Mouse (Mus musculus) mature B cell (primary cell): Measurements from ENCODE around the gene Myf6.

Experiments used
- in situ Hi-C: fragments of 300-500 bp; cut with MboI; formaldehyde crosslinking; loops from 2 replicates; pipeline ENCODE4 v1.14.3; 2019

Gene Myf6

GRCm38 (mm10) chr10:107494568-107494967 lies at the start of gene Myf6:
Myf6 (minus strand) TSS chr10:107494737.
- in situ Hi-C loops, result no loop called here

DNA sequence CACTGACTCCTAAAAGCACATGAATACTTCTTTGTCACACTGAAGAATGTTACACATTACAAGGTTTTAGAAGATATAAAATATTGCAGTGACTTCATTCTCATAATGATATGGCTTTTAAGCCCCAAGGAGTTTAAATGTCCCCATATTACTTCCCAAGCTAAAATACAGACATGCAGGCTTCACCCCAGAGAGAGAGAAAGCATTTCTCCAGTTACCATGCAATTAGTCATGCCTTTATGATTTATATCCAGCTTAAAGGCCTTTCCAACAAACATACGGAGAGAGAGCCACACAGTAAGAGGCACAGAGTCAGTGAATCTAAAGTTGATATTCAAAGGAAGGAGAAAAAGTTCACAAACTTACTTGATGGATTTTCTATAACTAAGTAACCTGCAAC lies 48.5 kb upstream of the Myf6 start:
- in situ Hi-C loops, result no loop called here

DNA sequence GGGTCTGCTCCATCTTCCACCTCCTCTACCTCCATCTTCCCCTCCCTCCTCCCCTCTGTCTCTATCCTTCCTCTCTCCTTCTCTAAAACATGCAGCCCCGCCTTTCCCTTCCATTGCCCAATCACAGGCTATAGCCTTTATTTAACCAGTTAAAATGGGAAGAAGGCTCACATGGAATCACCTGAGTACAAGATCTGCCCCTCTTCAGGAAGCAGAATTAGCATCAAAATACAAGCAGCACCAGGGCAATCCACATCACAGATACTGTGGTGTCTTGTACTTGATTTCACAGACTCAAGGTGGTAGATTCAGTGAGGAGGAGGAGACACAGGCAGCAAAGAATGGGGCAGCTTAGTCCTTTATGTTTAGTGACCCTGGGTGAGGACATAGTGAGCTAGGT lies 34.2 kb upstream of the Myf6 start:
- in situ Hi-C loops, result no loop called here

DNA sequence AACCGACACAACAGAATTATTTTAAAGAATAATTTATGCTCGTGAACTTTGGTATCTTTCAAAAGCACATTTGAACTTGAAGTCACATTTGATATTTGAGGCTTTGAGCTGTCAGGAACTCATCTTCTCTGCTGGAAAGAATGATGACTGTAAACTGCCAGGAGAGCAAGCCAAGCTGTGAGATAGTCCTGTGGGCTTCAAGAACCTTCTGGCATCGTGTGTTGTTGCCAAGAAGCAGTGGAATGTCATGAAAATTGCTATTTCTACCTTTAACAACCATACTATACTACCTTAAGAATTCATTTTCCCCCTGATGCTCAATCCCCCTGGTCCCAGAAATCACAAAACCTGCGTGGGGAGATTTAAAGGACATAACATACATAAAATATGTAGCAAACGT lies 24.7 kb upstream of the Myf6 start:
- in situ Hi-C loops, result no loop called here

- in situ Hi-C loops, result no loop called here
Observed at GRCm38 (mm10) chr10:107516641-107517040, 22.1 kb upstream of the Myf6 start.

- in situ Hi-C loops, result no loop called here
Observed at GRCm38 (mm10) chr10:107514735-107515134, 20.2 kb upstream of the Myf6 start.

DNA sequence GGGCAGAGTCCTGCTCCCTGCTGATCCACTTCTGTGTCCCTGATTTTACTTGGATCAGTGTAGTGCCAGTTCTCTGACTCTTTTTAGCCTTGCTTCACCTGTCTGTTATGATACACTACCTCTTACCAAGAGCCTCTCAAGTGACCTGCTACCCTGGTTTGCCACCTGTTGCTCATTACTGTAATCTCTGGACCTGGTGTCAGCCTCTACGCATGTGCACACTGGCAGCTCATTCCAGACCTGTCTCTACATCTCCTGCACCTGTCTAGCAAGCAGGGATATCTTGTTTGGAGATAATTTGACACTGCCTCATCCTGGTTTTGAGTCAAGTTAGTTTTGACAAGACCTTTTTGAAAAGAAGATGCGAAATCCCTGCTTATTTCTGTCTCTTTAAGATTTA lies 11.9 kb upstream of the Myf6 start:
- in situ Hi-C loops, result no loop called here

DNA sequence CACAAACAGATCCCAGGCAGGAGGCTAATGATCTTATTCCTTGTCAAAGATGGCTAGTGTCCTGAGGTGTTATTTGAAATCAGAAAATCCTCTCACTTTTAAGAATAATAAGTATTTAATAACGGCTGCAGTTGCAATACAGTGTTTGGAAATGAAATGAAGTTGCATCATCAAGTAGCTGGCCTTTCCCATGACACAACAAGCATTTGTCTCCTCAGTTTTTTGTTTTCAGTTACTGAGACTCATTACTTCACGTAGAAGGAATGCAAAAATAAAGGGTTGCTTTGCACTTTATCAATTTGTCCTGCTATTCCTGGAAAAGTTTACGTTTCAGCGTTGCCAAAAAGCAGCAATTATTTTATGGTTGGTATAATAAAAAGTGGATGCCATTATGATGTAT lies 8.9 kb upstream of the Myf6 start:
- in situ Hi-C loops, result no loop called here

- in situ Hi-C loops, result no loop called here
Observed at GRCm38 (mm10) chr10:107502193-107502592, 7.7 kb upstream of the Myf6 start.

DNA sequence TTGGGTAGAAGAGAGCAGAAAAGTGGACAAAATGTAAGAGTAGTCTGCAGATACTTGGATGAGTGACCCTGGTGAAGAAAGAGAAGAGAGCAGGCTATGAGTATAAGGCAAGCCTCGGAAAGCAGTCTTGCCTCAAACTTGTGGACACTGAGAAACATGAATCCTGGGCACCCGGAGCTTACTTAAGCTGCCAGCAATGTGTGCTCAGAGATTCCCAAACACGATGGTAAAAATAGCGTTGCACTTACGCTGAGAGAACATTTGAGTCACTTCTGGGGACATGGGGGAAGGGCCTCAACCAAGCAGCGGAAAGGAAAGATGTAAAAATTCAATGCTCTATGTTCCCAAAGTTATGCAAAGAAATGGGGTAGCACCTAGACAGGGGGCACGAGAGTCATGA lies 5.1 kb upstream of the Myf6 start:
- in situ Hi-C loops, result no loop called here

- in situ Hi-C loops, result no loop called here
Observed at GRCm38 (mm10) chr10:107496402-107496801, 1.9 kb upstream of the Myf6 start.

DNA sequence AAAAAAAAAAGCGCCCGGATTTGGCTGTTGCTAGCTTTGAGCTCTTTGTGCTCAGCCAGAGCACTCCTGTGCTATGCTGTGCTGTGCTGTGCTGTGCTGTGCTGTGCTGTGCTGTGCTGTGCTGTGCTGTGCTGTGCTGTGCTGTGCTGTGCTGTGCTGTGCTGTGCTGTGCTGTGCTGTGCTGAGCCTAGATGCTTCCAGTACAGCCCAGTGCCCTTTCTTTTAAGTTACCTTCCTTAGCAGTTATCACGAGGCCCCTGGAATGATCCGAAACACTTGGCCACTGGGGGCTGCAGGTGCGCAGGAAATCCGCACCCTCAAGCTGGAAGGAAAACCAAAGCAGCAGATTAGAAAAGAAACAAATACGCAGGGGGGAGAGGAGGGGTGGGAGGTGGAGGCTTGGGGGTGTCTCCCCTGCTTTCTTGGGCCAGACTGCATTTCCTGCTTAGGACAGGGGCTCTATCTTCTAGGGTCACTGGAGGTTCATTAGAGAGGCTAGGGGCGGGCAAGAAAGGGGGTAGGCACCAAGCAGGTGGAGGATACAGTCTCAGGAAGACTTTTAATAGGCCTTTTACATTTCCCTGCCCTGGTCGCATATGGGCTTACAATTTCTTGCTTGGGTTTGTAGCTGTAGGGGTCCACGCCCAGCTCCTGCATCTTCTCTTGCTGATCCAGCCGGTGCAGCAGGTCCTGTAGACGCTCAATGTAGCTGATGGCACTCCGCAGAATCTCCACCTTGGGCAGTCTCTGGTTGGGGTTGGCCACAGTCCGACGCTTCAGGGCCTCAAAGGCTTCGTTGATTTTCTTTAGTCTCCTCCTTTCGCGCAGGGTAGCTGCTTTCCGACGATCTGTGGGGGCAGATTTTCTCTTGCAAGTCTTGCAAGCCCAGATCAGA lies 710 bp downstream of the Myf6 start:
- in situ Hi-C loops, result no loop called here

DNA sequence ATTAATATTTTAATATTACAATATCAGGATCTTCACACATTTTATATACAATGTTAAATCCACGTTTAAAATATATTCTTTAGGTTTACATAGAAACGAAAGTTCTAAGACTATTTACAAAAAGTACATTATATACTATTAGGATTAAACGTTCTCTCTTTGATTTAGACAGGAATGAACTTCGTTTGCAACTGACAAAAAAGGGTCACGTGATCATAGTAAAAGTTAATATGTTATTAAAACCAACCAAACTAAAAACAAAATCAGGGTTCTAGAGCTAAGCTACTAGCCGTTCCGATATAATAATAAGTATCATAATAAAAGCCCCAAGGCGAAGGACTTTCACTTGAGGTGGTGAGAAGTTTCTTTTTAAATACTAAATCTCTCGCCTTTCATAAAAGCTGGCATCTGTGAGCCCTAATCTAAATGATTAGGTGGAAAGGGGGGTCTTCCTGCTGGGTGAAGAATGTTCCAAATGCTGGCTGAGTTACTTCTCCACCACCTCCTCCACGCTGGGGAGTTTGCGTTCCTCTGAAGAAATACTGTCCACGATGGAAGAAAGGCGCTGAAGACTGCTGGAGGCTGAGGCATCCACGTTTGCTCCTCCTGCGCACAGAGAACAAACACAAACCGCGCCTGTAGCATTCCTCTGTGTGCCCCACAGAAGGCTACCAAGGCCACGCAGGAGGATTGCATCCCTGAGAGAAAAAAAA lies 1.5 kb downstream of the Myf6 start:
- in situ Hi-C loops, result no loop called here

DNA sequence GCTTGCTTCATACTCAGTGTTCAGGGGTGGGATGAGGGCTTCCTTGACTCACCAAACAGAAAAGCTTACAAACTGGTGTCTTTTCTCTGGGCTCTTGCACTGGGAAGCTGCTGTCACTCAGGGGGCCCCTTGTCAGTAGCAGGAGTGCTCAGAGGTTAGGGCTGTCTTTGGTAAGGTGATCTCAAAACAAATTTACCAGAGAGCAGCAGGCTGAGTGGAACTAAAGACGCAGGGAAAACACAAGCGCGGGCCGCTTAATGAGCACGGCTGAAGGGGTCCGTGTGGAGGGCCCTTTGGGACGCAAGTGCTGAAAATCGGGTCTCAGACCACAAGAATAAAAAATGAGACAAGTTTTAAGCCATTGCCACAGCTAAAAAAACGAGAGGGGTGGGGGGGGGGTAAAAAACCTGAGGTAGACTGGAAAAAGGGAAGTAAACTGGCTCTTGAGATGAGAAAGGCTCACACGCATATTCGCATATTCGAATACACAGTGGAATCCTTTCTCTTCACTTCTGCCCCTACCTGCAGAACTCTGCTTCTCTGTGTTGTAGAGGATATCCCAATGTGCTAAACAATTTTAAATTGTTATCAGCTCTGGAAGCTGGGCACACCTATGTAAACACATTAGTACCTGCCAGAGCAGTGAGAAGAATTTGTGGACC lies 5.8 kb downstream of the Myf6 start:
- in situ Hi-C loops, result no loop called here

DNA sequence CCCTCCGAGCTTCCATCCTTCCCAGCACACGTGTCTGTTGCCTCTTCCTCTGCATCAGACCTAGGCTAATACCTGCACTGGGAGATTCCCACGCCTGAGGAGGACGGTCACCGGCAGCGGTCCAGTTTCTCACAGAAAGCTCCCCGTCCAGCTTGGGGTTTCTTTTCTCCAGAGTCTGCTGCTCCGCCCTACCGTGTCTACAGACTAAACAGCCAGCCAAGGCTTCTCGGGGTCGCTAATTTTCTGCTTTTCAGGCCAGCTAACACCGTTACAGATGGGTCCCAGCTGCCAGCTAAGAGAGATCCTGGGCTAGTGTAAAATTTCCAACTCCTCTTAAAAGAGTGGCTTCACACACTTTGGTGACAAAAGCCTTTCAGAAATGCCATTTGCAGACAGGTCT lies 7.8 kb downstream of the Myf6 start:
- in situ Hi-C loops, result no loop called here

DNA sequence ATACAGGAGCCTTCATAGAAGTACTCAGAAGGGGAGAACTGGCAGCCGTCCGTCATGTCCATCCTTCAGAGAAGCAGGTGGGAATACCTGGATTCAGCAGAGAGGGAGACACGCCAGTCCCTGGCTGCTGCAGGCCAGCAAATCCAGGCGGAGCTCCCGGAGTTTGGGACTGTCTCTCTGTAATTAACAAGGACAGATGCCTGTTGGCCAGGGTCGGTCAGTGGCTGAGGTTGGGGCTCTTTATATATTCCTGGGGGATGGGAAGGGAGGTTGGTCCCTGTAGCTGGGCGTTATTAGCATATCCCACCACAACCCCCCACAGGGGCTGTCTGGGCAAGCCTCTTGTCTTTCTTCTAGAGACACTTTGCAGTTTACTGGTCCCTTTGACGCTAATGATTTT lies 8.7 kb downstream of the Myf6 start, which contains the start of gene Myf5:
Gene Myf5 (minus strand): TSS at position 265 of the 400 bp plus-strand sequence.
- in situ Hi-C loops, result no loop called here

DNA sequence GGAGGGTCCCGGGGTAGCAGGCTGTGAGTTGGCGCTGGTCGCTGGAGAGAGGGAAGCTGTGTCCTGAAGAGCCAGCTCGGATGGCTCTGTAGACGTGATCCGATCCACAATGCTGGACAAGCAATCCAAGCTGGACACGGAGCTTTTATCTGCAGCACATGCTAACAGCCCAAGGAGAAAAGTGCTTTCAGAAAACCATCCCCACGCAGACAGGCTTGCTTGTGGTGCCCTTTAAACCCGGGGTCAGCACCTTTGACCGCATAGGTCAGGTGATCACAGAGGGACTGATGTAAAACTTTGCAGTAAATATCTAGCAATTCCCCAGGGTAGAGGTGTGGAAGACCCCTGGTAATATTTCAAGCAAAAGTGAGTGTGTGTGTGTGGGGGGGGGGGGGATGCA lies 10.5 kb downstream of the Myf6 start:
- in situ Hi-C loops, result no loop called here

DNA sequence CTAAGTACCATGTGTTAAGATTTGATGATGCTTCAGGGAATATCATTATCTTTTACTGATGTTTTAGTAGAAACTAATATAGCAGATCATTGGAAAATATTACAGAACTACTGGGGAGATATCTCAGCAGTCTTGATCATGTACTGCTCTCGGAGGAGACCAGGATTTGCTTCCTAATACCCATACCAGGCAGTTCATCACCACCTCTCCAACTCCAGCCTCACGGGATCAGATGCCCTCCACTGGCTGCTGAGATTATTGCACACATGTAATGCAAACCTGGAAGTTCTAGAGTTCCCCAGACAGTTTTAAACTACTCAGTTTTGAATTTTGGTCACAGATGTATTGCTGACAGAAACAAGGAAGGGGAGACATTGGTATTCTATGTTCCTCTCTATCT lies 21.0 kb downstream of the Myf6 start:
- in situ Hi-C loops, result no loop called here

DNA sequence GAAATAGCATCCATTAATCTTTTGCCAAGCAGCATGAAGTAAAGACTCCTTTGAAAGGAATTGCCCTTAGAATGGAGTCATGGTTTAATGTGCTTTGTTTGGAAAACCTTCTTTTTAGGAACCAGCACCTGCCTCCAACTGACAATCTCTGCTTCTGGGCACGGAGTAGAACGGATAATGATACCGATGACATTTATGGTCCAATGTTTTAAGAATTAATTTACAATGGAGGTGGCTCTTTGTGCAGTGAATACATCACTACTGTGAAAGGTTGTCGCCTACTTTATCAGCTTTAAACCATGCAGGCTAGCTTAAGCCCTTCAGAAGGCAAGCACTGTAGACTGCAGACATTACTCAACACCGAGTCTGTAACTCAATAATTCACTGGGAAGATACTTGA lies 22.8 kb downstream of the Myf6 start:
- in situ Hi-C loops, result no loop called here

DNA sequence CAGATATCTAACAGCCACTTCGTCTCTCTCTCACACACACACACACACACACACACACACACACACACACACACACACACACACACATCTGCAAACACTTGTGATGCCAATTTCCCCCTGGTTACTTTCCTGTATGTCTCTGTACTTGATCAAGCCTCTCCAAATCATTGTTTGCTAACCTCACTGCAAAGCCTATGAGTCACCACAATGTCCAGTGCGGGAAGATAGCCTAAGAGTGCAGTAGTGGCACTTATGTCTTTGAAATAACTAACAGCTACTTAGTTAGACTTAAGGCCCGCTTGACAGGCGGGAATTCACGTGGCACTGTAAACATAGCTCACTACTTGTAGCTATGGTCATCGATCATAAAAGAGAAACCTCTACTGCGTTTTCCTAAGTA lies 26.7 kb downstream of the Myf6 start:
- in situ Hi-C loops, result no loop called here

GRCm38 (mm10) chr10:107449496-107450330 lies 44.8 kb downstream of the Myf6 start:
- in situ Hi-C loops, result no loop called here
